Mouse (Mus musculus) CH12.LX (cell line): ENCODE results near the gene Rint1. TPM values are rescaled to one million over a fixed set of nuclear protein-coding genes. Genes with fewer than 3 reads are reported as not detected.

ENCODE experiments used
- DNase-seq: peaks from one replicate; pipeline ENCODE4 v3.0.0-alpha.2; 2013; ENCODE audit errors: extremely low read depth
- H3K27ac ChIP-seq: 2 replicates; pipeline ENCODE4 v1.5.1; 2012; ENCODE audit warnings: low read depth, mild to moderate bottlenecking, control low read depth, moderate library complexity; ENCODE audit not compliant: insufficient read depth
- H3K27me3 ChIP-seq: replicated peaks from 2 replicates; pipeline ENCODE3; 2012; ENCODE audit warnings: inconsistent platforms
- H3K36me3 ChIP-seq, 2 experiments: replicated peaks in 1 of 2; 2 replicates each; pipeline versions ENCODE3 to v1.6.1; 2012; ENCODE audit warnings: inconsistent platforms in 1 of 2, low read length in 1 of 2, mild to moderate bottlenecking in 1 of 2, mixed read lengths in 1 of 2, moderate library complexity in 1 of 2; ENCODE audit not compliant: control insufficient read depth in 1 of 2, insufficient read depth in 1 of 2
- H3K4me1 ChIP-seq, 2 experiments: 2 replicates each; pipeline ENCODE4 v1.6.1; 2012; ENCODE audit warnings: inconsistent platforms in 1 of 2, moderate library complexity in 1 of 2; ENCODE audit not compliant: insufficient read depth in 2 of 2, control insufficient read depth in 1 of 2
- H3K4me2 ChIP-seq: 2 replicates; pipeline ENCODE4 v1.6.1; 2012; ENCODE audit warnings: low read depth, mild to moderate bottlenecking, control low read depth; ENCODE audit not compliant: poor library complexity, insufficient read depth, severe bottlenecking
- H3K4me3 ChIP-seq, 3 experiments: fragments of 150-350 bp in 1 of 3; sonication (generic) in 1 of 3; replicated peaks in 1 of 3; 2 replicates each; pipeline versions ENCODE3 to v1.5.1; 2011 to 2012; ENCODE audit warnings: low read depth in 2 of 3, low read length in 2 of 3, mild to moderate bottlenecking in 2 of 3, moderate library complexity in 2 of 3, control low read depth in 1 of 3, improper control_type of control experiment in 1 of 3, inconsistent platforms in 1 of 3, mixed read lengths in 1 of 3; ENCODE audit not compliant: poor library complexity in 1 of 3
- H3K79me2 ChIP-seq: replicated peaks from 2 replicates; pipeline ENCODE4 v1.6.1; 2012; ENCODE audit warnings: mild to moderate bottlenecking, moderate library complexity; ENCODE audit not compliant: control insufficient read depth, poor library complexity, insufficient read depth, severe bottlenecking; ENCODE audit errors: extremely low read depth
- H3K9ac ChIP-seq: 2 replicates; pipeline ENCODE4 v1.6.1; 2012; ENCODE audit warnings: low read depth, mild to moderate bottlenecking, control low read depth, moderate library complexity; ENCODE audit not compliant: insufficient read depth
- H3K9me3 ChIP-seq: replicated peaks from 2 replicates; pipeline ENCODE3; 2012; ENCODE audit warnings: low read length, inconsistent platforms, mixed read lengths
- BHLHE40 ChIP-seq: IDR thresholded peaks from 2 replicates; pipeline ENCODE4 v1.6.1; 2011; ENCODE audit warnings: mild to moderate bottlenecking, low read depth, low read length, improper control_type of control experiment
- CHD1 ChIP-seq: IDR thresholded peaks from 2 replicates; pipeline ENCODE4 v1.6.1; 2012; ENCODE audit warnings: low read depth, low read length, improper control_type of control experiment, inconsistent platforms
- CTCF ChIP-seq, 2 experiments: IDR thresholded peaks in 1 of 2; conservative IDR thresholded peaks in 1 of 2; 2 replicates each; pipeline ENCODE4 v1.5.1; 2011 to 2012; ENCODE audit warnings: low read depth in 2 of 2, low read length in 2 of 2, improper control_type of control experiment in 1 of 2, inconsistent platforms in 1 of 2, mild to moderate bottlenecking in 1 of 2, moderate library complexity in 1 of 2
- E2F4 ChIP-seq: IDR thresholded peaks from 2 replicates; pipeline ENCODE4 v1.6.1; 2011; ENCODE audit warnings: low read depth, low read length, improper control_type of control experiment; ENCODE audit not compliant: insufficient replicate concordance
- ELF1 ChIP-seq: IDR thresholded peaks from 2 replicates; pipeline ENCODE4 v1.6.1; 2014; ENCODE audit warnings: low read depth, mild to moderate bottlenecking, inconsistent platforms, low read length, improper control_type of control experiment
- EP300 ChIP-seq: IDR thresholded peaks from 2 replicates; pipeline ENCODE4 v1.6.1; 2011; ENCODE audit warnings: low read length, improper control_type of control experiment
- ETS1 ChIP-seq: conservative IDR thresholded peaks from 2 replicates; pipeline ENCODE4 v1.6.1; 2012; ENCODE audit warnings: low read depth, mild to moderate bottlenecking, inconsistent platforms, low read length, improper control_type of control experiment, moderate library complexity
- GABPA ChIP-seq: IDR thresholded peaks from 2 replicates; pipeline ENCODE4 v1.6.1; 2012; ENCODE audit warnings: low read depth, low read length, improper control_type of control experiment, inconsistent platforms; ENCODE audit not compliant: insufficient replicate concordance
- HCFC1 ChIP-seq: IDR thresholded peaks from 2 replicates; pipeline ENCODE4 v1.6.1; 2012; ENCODE audit warnings: low read depth, mild to moderate bottlenecking, inconsistent platforms, low read length, improper control_type of control experiment
- IRF4 ChIP-seq: IDR thresholded peaks from 2 replicates; pipeline ENCODE4 v1.6.1; 2014; ENCODE audit warnings: low read depth, mild to moderate bottlenecking, inconsistent platforms, low read length, improper control_type of control experiment
- JUND ChIP-seq: conservative IDR thresholded peaks from 2 replicates; pipeline ENCODE4 v1.6.1; 2011; ENCODE audit warnings: low read depth, low read length, improper control_type of control experiment
- KAT2A ChIP-seq: IDR thresholded peaks from 2 replicates; pipeline ENCODE4 v1.6.1; 2012; ENCODE audit warnings: low read length, improper control_type of control experiment, inconsistent platforms; ENCODE audit not compliant: insufficient replicate concordance
- MAX ChIP-seq: IDR thresholded peaks from 2 replicates; pipeline ENCODE4 v1.6.1; 2011; ENCODE audit warnings: low read length, improper control_type of control experiment
- MAZ ChIP-seq: IDR thresholded peaks from 2 replicates; pipeline ENCODE4 v1.6.1; 2012; ENCODE audit warnings: low read depth, mild to moderate bottlenecking, inconsistent platforms, low read length, improper control_type of control experiment, moderate library complexity
- MXI1 ChIP-seq: IDR thresholded peaks from 2 replicates; pipeline ENCODE4 v1.6.1; 2011; ENCODE audit warnings: mild to moderate bottlenecking, low read depth, low read length, improper control_type of control experiment
- MYC ChIP-seq: IDR thresholded peaks from 2 replicates; pipeline ENCODE4 v1.6.1; 2011; ENCODE audit warnings: low read depth, mild to moderate bottlenecking, improper control_type of control experiment, low read length
- NRF1 ChIP-seq: IDR thresholded peaks from 2 replicates; pipeline ENCODE4 v1.6.1; 2014; ENCODE audit warnings: low read depth, mild to moderate bottlenecking, inconsistent platforms, low read length, improper control_type of control experiment, moderate library complexity
- POLR2A ChIP-seq: IDR thresholded peaks from 2 replicates; pipeline ENCODE4 v1.6.1; 2011; ENCODE audit warnings: low read depth, mild to moderate bottlenecking, improper control_type of control experiment, low read length
- RAD21 ChIP-seq: IDR thresholded peaks from 2 replicates; pipeline ENCODE4 v1.6.1; 2011; ENCODE audit warnings: low read depth, mild to moderate bottlenecking, low read length, improper control_type of control experiment, moderate library complexity
- RCOR1 ChIP-seq: conservative IDR thresholded peaks from 2 replicates; pipeline ENCODE4 v1.6.1; 2012; ENCODE audit warnings: low read depth, mild to moderate bottlenecking, inconsistent platforms, low read length, improper control_type of control experiment
- SIN3A ChIP-seq: IDR thresholded peaks from 2 replicates; pipeline ENCODE4 v1.6.1; 2012; ENCODE audit warnings: low read length, improper control_type of control experiment, inconsistent platforms
- SMC3 ChIP-seq: IDR thresholded peaks from 2 replicates; pipeline ENCODE4 v1.6.1; 2011; ENCODE audit warnings: low read depth, low read length, improper control_type of control experiment
- TBP ChIP-seq: conservative IDR thresholded peaks from 2 replicates; pipeline ENCODE4 v1.6.1; 2011; ENCODE audit warnings: low read depth, low read length, improper control_type of control experiment
- TCF12 ChIP-seq: IDR thresholded peaks from 2 replicates; pipeline ENCODE4 v1.6.1; 2014; ENCODE audit warnings: low read depth, mild to moderate bottlenecking, inconsistent platforms, low read length, improper control_type of control experiment
- ZKSCAN1 ChIP-seq: IDR thresholded peaks from 2 replicates; pipeline ENCODE4 v1.6.1; 2012; ENCODE audit warnings: low read depth, inconsistent platforms, low read length, improper control_type of control experiment, borderline replicate concordance
- dilution Hi-C: fragments of 300-500 bp; cut with MboI; formaldehyde crosslinking; loops from 2 replicates; pipeline ENCODE4 v1.14.3; 2020; ENCODE audit warnings: low sequenced_read_pairs; ENCODE audit not compliant: extremely low pct_unique_long_range_greater_than_20kb, extremely low pct_ligation_motif_present
- in situ Hi-C: fragments of 300-500 bp; cut with MboI; formaldehyde crosslinking; loops from 3 replicates; pipeline ENCODE4 v1.14.3; 2019; ENCODE audit warnings: low sequenced_read_pairs, low pct_ligation_motif_present, low pct_unique_long_range_greater_than_20kb, mixed read lengths
- polyA plus RNA-seq: library from polyadenylated mRNA; unstranded; fragments of >175 nt; gene quantifications from 2 replicates; pipeline ENCODE4 v1.2.1, GENCODE M21; 2012; ENCODE audit warnings: low read depth; ENCODE audit not compliant: insufficient read length
- total RNA-seq, 2 experiments: library from RNA; depleted of rRNA; stranded (reverse); fragments of 300-350 nt in 1 of 2; fragments of >200 nt in 1 of 2; gene quantifications; 2 replicates each; pipeline ENCODE4 v1.2.3; 2012 to 2014

Gene Rint1
- total and polyA plus RNA-seq, 3 experiments, result 14.7 to 17.6 (median 16.2) TPM

DNA sequence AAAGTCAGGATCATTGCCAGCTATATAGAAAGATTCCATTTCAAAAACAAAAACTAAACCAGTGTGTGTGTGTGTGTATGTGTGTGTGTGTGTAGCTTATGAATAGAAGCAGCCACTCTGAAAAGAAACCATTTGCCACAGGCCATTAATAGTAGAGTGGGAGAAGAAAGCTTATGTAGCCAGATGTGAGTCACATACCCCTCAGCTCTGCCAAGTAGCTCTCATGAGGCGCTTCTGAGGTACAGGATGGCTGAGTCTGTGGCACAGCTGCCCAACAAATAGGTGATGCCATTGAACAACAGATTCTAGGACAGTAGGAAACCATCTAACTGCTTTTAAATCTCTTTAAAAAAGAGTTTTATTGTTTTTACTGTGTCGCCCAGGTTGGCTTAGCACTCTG is 5.2 kb downstream of the Rint1 start:
- no peak overlapping the region for H3K27ac ChIP-seq
- no peak overlapping the region for H3K9ac ChIP-seq
- peaks cover 9% of the 10 kb centered on the region for H3K79me2 ChIP-seq
- TF ChIP-seq BHLHE40, result no peak
- TF ChIP-seq CTCF (conservative IDR thresholded peaks at IDR 0.05 in 1 of 2, IDR thresholded peaks at IDR 0.05 in 1 of 2; ENCODE audit: low read depth in 2 of 2, low read length in 2 of 2), result no peak
- TF ChIP-seq MYC, result no peak
- TF ChIP-seq HCFC1, result no peak
- TF ChIP-seq CHD1, result no peak
- no peak for TF ChIP-seq MAX
- TF ChIP-seq TCF12, result no peak
- TF ChIP-seq JUND, result no peak
- no peak for TF ChIP-seq IRF4
- TF ChIP-seq ETS1, result no peak
- TF ChIP-seq NRF1, result no peak
- TF ChIP-seq RCOR1, result no peak
- no peak for TF ChIP-seq E2F4
- TF ChIP-seq RAD21, result no peak
- TF ChIP-seq ELF1, result no peak
- TF ChIP-seq POLR2A, result no peak
- TF ChIP-seq MXI1, result no peak
- no peak for TF ChIP-seq GABPA
- TF ChIP-seq MAZ, result no peak
- TF ChIP-seq TBP, result no peak
- peaks cover 29 to 76% of the 10 kb centered on the region in 2 experiments for H3K36me3 ChIP-seq
- in situ Hi-C loops (no loop called here), dilution Hi-C loops (no loop called here)
- no peaks in the 10 kb centered on the region for H3K9me3 ChIP-seq
- H3K4me2 ChIP-seq, result no peak overlapping the region
- no peak for DNase-seq
- peaks cover 2 to 6% of the 10 kb centered on the region in 2 experiments; a peak in 2 of 4 replicates for H3K4me1 ChIP-seq
- H3K4me3 ChIP-seq, result no peak overlapping the region
- no peaks in the 10 kb centered on the region for H3K27me3 ChIP-seq

DNA sequence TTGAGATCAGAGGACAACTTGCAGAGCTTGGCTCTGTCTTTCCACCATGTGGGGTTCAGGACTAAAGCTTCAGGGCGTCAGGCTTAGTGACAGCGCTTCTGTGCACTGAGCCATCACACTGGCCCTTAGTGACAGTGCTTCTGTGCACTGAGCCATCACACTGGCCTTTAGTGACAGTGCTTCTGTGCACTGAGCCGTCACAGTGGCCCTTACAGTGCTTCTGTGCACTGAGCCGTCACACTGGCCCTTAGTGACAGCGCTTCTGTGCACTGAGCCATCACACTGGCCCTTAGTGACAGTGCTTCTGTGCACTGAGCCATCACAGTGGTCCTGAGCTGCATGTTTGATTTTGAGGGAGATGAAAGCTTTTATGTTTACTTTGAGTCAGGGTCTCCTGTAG is 27.3 kb downstream of the Rint1 start:
- DNase-seq, result no peak
- in situ Hi-C loops (no loop called here), dilution Hi-C loops (no loop called here)
- peaks cover 75 to 91% of the 10 kb centered on the region in 2 experiments for H3K36me3 ChIP-seq
- H3K27ac ChIP-seq, result no peak overlapping the region
- H3K4me3 ChIP-seq, result no peak overlapping the region
- H3K9ac ChIP-seq, result no peak overlapping the region
- H3K4me1 ChIP-seq, result peaks cover 0 to 4% of the 10 kb centered on the region in 2 experiments; a peak in 1 of 4 replicates
- H3K79me2 ChIP-seq, result no peaks in the 10 kb centered on the region
- TF ChIP-seq MAZ (no peak), SIN3A (no peak), ZKSCAN1 (no peak), EP300 (no peak), RAD21 (no peak), ELF1 (no peak), E2F4 (no peak), MXI1 (no peak), BHLHE40 (no peak), NRF1 (no peak), TBP (no peak), KAT2A (no peak), SMC3 (no peak), CTCF (conservative IDR thresholded peaks at IDR 0.05 in 1 of 2, IDR thresholded peaks at IDR 0.05 in 1 of 2; ENCODE audit: low read depth in 2 of 2, low read length in 2 of 2) (no peak), MYC (no peak)
- H3K27me3 ChIP-seq, result no peaks in the 10 kb centered on the region
- no peak overlapping the region for H3K4me2 ChIP-seq
- H3K9me3 ChIP-seq, result peaks cover 14% of the 10 kb centered on the region
